Mouse (Mus musculus): ENCODE measurements at regions not wholly inside any gene's neighbourhood (a gene's known extent, or its start where the extent isn't known, plus 50 kb on each side); places are given as distances from the start of the nearest gene placed in this dataset.

GRCm38 (mm10) chr3:35235772-35236171 is 518.1 kb upstream of the Atp11b start:
- Histone ChIP-seq H3K4me1 (ENCODE audit: insufficient read depth, low read depth, low read length) (no peaks in the 10 kb centered on the region), H3K27me3 (replicated peaks; ENCODE audit: insufficient read depth, low read length) (no peaks in the 10 kb centered on the region), H3K4me2 (replicated peaks; ENCODE audit: low read depth, low read length) (no peak overlapping the region), H3K27ac (ENCODE audit: low read length) (no peak overlapping the region), H3K36me3 (ENCODE audit: insufficient read depth, low read length) (no peaks in the 10 kb centered on the region), H3K4me3 (ENCODE audit: low read depth, low read length) (no peak overlapping the region), H3K9ac (replicated peaks; ENCODE audit: low read depth) (no peak overlapping the region), H3K9me3 (ENCODE audit: low read length) (no peaks in the 10 kb centered on the region)
- TF ChIP-seq EP300 (IDR thresholded peaks at IDR 0.05): no peak
- no peak for TF ChIP-seq CTCF (IDR thresholded peaks at IDR 0.05)
- no peak for DNase-seq (ENCODE audit: low spot score)
- 49% methylated on average over 5 of the region's 5 CpGs for WGBS
- no peak for ATAC-seq

- Histone ChIP-seq H3K36me3 (ENCODE audit: insufficient read depth, low read length) (no peaks in the 10 kb centered on the region), H3K4me2 (replicated peaks; ENCODE audit: low read depth, low read length) (no peak overlapping the region), H3K4me3 (ENCODE audit: low read depth, low read length) (no peak overlapping the region), H3K9ac (replicated peaks; ENCODE audit: low read depth) (no peak overlapping the region), H3K27ac (ENCODE audit: low read length) (no peak overlapping the region), H3K4me1 (ENCODE audit: insufficient read depth, low read depth, low read length) (no peaks in the 10 kb centered on the region), H3K9me3 (ENCODE audit: low read length) (no peaks in the 10 kb centered on the region), H3K27me3 (replicated peaks; ENCODE audit: insufficient read depth, low read length) (no peaks in the 10 kb centered on the region)
- TF ChIP-seq CTCF (IDR thresholded peaks at IDR 0.05) (no peak), EP300 (IDR thresholded peaks at IDR 0.05) (peak; percentile 95)
- WGBS: 54% methylated on average over 6 of the region's 6 CpGs
- DNase-seq (ENCODE audit: low spot score): peak; percentile 81
- peak; percentile 91 for ATAC-seq
These were observed 516.6 kb upstream of the Atp11b start for GRCm38 (mm10) chr3:35237342-35237741.

DNA sequence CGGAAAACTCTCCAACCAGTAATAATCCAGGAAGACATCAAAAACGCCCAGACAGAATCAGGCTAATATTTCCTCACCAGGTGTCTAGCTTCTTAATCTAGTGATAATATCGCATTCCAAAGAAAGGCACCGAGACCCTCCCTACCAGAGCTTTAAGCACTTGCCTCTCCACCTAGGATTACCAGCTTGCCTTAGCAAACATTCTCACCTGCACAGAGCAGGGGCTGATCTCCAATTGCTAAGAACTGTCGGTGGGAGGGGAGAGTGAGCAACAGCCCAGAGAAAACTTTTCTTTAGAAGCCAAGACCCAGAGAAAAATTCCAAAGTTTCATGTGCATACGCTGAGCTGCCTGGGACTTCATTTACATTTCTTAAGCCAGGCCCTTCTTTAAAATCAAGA is 511.6 kb upstream of the Atp11b start:
- ATAC-seq (no peak), DNase-seq (ENCODE audit: low spot score) (no peak)
- H3K27ac ChIP-seq (ENCODE audit: low read length): no peak overlapping the region
- no peak overlapping the region for H3K4me3 ChIP-seq (ENCODE audit: low read depth, low read length)
- no peak overlapping the region for H3K9ac ChIP-seq (replicated peaks; ENCODE audit: low read depth)
- no peak overlapping the region for H3K4me2 ChIP-seq (replicated peaks; ENCODE audit: low read depth, low read length)
- H3K36me3 ChIP-seq (ENCODE audit: insufficient read depth, low read length): no peaks in the 10 kb centered on the region
- no peaks in the 10 kb centered on the region for H3K27me3 ChIP-seq (replicated peaks; ENCODE audit: insufficient read depth, low read length)
- no peaks in the 10 kb centered on the region for H3K9me3 ChIP-seq (ENCODE audit: low read length)
- no peaks in the 10 kb centered on the region for H3K4me1 ChIP-seq (ENCODE audit: insufficient read depth, low read depth, low read length)
- 30% methylated on average over 6 of the region's 6 CpGs for WGBS
- no peak for TF ChIP-seq CTCF (IDR thresholded peaks at IDR 0.05)
- no peak for TF ChIP-seq EP300 (IDR thresholded peaks at IDR 0.05)

DNA sequence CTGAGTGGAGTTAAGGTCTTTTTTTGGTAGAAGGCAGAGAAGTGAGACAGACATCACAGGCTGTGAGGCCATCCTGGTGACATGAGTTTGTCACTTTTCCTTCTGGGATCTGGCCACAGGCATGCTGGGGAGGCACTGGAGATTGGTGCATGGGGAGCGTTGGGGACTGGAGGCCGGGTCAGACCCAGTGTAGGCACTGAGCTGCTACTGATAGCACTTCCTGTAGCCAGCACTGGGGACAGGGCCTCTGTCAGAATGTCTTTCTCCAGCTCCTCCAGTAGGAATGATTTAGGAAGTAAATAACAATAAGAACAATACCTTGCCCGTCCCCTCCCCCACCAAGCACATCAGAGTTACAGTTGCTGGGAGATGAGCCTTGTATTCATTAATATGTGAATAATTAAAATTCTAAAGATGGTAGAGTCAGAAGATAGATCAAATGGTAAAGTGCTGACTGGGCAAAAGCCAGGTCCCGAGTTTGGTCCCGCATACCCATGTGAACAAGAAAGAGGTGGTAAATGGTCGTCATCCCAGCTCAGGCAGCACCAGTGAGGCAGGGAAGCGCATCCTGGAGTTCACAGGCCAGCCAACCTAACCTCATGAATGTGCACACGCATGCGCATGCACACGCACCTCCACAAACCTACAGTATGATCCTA is 510.9 kb upstream of the Atp11b start:
- Histone ChIP-seq H3K36me3 (ENCODE audit: insufficient read depth, low read length) (no peaks in the 10 kb centered on the region), H3K4me2 (replicated peaks; ENCODE audit: low read depth, low read length) (no peak overlapping the region), H3K9ac (replicated peaks; ENCODE audit: low read depth) (no peak overlapping the region), H3K27me3 (replicated peaks; ENCODE audit: insufficient read depth, low read length) (no peaks in the 10 kb centered on the region), H3K4me1 (ENCODE audit: insufficient read depth, low read depth, low read length) (no peaks in the 10 kb centered on the region), H3K4me3 (ENCODE audit: low read depth, low read length) (no peak overlapping the region), H3K27ac (ENCODE audit: low read length) (no peak overlapping the region), H3K9me3 (ENCODE audit: low read length) (no peaks in the 10 kb centered on the region)
- DNase-seq (ENCODE audit: low spot score) (no peak), ATAC-seq (no peak)
- WGBS: 70% methylated on average over 10 of the region's 10 CpGs
- TF ChIP-seq EP300 (IDR thresholded peaks at IDR 0.05): no peak
- TF ChIP-seq CTCF (IDR thresholded peaks at IDR 0.05): no peak

- no peaks in the 10 kb centered on the region for H3K27me3 ChIP-seq (replicated peaks; ENCODE audit: insufficient read depth, low read length)
- H3K9ac ChIP-seq (replicated peaks; ENCODE audit: low read depth): no peak overlapping the region
- no peak overlapping the region for H3K27ac ChIP-seq (ENCODE audit: low read length)
- H3K9me3 ChIP-seq (ENCODE audit: low read length): no peaks in the 10 kb centered on the region
- H3K4me1 ChIP-seq (ENCODE audit: insufficient read depth, low read depth, low read length): no peaks in the 10 kb centered on the region
- H3K4me2 ChIP-seq (replicated peaks; ENCODE audit: low read depth, low read length): no peak overlapping the region
- H3K4me3 ChIP-seq (ENCODE audit: low read depth, low read length): no peak overlapping the region
- WGBS: 54% methylated on average over 8 of the region's 8 CpGs
- DNase-seq (ENCODE audit: low spot score): no peak
- no peak for TF ChIP-seq CTCF (IDR thresholded peaks at IDR 0.05)
- H3K36me3 ChIP-seq (ENCODE audit: insufficient read depth, low read length): no peaks in the 10 kb centered on the region
- no peak for ATAC-seq
These were observed 508.9 kb upstream of the Atp11b start for GRCm38 (mm10) chr3:35245003-35245402.

DNA sequence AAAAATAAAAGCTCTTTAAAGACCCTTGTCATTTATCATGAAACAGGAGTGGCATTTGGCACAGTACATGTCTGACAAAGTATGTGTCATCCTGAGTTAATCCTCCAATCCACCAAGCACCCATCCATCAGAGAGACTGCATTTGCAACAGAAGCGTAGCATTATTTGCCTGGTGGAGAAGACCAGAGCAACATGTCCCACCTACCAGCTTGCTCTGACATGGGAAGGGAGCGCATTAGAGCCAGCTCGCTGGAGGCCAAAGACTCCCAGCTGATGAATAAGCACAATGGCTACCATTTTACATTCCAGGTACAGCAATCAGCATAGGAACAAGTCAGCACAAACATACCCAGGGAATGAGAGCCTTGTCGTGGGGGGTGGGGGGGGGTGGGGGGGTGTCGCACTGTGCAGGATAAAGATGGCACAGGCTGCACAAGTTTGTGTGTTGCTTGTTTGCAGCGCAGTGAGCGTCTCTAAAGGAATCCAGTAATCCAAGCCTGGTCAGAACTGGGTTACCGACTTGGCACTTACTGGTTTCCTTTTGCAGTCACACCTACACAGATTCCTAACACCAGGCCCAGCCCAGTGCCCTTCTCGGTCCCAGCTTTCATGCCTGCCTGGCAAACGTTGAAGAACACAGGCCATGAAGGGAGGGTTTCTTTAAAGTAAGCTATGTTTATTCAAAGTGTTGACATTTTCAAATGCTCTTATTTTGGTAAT is 507.8 kb upstream of the Atp11b start:
- DNase-seq (ENCODE audit: low spot score): no peak
- no peak for ATAC-seq
- Histone ChIP-seq H3K4me2 (replicated peaks; ENCODE audit: low read depth, low read length) (no peak overlapping the region), H3K4me3 (ENCODE audit: low read depth, low read length) (no peak overlapping the region), H3K27me3 (replicated peaks; ENCODE audit: insufficient read depth, low read length) (no peaks in the 10 kb centered on the region), H3K9ac (replicated peaks; ENCODE audit: low read depth) (no peak overlapping the region), H3K4me1 (ENCODE audit: insufficient read depth, low read depth, low read length) (no peaks in the 10 kb centered on the region), H3K27ac (ENCODE audit: low read length) (no peak overlapping the region), H3K9me3 (ENCODE audit: low read length) (no peaks in the 10 kb centered on the region), H3K36me3 (ENCODE audit: insufficient read depth, low read length) (no peaks in the 10 kb centered on the region)
- 66% methylated on average over 10 of the region's 10 CpGs for WGBS
- no peak for TF ChIP-seq EP300 (IDR thresholded peaks at IDR 0.05)

Data from lung, postnatal 0 days (tissue).